Mouse (Mus musculus): Measurements from ENCODE around the gene Trhde.

Gene Trhde

GRCm38 (mm10) chr10:114735111-114735510 is 67.0 kb downstream of the Trhde start:
- no peak for DNase-seq

GRCm38 (mm10) chr10:114725591-114725990 is 76.5 kb downstream of the Trhde start:
- no peak for DNase-seq

DNA sequence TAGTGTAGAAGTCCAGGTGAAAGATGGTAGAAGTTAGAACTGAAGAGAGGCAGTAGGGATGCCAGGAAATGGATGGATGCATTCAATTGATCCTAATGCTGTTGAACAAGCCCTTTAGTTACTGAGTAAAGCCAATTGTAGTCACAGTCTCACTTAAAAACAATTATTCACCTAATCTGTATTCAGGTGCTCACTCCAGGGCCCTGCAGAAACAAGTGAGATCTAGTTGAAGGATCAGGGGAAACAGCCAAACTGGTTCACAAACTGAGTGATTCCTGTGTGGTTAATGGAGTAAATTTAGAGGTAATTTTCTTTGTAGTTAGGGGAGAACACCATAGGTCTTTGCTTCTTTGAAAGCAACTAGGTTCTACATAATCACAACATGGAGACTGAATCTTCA is 100.3 kb downstream of the Trhde start:
- no peak for DNase-seq

DNA sequence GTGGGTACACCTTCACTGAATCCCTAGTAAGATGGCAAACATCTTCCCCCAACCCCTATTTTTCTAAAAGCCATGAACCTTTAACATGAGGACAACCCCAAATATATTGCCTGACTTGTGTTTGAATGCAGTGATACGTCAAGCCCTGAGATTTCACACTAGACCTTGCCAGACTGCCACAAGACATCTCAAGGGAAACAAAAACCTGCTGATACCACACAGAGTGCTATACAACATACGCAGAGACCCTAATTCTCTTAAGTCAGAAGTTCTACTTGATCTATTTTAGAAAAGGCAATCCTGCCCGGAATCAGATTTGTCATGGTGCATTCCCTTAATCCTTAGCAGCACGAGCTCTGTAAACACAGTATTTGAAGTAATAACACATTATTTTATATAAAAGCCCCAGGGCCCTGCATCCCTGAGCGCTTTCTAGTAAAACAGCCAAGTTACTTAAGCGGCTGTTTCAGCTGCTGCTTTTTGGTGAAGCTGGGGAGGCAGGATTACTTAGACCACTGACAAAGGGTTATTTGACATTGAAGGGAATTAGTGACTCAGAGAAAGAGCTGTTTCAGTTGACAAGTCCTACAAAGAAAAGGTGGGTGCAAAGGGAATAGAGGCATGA is 130.2 kb downstream of the Trhde start:
- DNase-seq, result no peak

GRCm38 (mm10) chr10:114593046-114593445 is 209.1 kb downstream of the Trhde start:
- no peak for DNase-seq

GRCm38 (mm10) chr10:114578926-114579325 is 223.2 kb downstream of the Trhde start:
- no peak for DNase-seq

DNA sequence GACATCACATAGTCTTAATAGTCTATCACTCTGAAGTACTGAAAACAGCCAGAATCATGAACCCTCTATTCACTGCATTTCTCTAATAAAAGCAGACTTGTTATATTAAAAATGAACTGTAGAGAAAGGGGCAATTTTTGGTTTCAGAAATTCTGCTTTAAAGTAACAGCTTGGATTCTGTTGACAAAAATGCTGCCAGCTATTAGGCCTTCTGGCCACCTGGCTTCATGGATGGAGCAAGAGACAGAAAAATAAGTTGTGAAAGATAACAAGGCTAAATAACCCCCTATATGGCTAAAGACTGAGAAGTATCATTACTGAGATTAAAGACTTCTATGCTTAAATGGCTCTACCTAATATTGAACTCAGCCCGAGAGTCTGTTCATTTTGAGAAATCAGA is 234.2 kb downstream of the Trhde start:
- DNase-seq, result no peak

DNA sequence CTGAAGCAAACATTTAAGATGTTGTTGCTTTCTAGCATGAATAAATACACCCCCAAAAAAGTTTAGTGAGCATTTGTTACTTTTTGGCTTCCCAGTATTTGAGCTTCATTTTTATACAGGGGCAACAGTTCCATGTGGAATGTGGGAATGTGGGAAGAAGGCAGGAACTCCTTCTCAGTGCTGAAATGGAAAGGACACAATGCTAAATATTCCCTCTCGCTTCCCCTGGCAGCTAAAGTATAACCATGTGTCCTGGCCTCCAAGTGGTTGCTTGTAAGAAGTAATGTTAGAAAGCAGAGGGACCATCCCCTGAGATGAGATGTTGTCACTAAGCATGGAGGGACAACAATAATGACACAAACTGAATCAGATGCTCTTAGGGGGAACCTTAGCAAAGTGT is 292.9 kb downstream of the Trhde start:
- DNase-seq, result no peak

DNA sequence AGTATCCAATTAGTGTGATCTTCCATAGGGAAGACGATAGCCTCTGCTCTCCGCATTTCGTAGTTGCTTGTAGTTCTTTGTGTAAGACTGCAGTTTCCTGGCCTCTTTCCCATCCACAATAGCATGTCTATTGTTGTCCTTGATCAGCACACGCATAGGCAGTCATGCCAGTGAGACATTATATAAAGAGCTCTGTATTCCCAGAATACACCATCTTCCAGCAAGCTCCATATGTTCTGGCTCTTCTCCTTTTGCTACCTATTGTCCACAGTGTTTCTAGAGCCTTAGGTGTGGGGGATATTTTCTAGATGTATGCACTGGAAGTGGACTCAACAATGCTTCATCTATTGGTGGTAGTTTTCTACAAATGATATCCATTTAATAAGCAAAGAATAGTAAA is 313.3 kb downstream of the Trhde start:
- no peak for DNase-seq

DNA sequence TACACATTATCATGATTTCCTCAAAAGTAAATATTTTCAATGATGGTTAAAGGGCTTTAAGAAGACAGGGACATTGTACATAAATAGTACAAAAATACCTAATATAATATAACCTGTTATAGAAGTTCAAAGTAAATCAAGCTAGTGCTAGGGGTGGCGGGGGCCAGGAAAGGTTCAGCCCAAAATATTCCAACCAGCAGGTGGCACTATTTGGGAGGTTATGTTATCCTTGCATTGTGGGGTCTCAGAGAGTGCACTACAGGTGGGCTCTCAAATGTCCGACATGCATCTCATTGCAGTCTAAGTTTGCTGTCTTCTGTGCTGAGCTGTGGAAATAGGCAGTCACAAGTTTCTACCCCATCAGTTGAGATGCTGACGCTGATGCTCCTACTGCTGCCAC is 346.5 kb downstream of the Trhde start:
- no peak for DNase-seq

GRCm38 (mm10) chr10:114448116-114448515 is 354.0 kb downstream of the Trhde start:
- DNase-seq, result no peak

GRCm38 (mm10) chr10:114418956-114419530 is 383.1 kb downstream of the Trhde start:
- DNase-seq, result no peak

- no peak for DNase-seq
These were observed 386.4 kb downstream of the Trhde start for GRCm38 (mm10) chr10:114415717-114416116.

DNA sequence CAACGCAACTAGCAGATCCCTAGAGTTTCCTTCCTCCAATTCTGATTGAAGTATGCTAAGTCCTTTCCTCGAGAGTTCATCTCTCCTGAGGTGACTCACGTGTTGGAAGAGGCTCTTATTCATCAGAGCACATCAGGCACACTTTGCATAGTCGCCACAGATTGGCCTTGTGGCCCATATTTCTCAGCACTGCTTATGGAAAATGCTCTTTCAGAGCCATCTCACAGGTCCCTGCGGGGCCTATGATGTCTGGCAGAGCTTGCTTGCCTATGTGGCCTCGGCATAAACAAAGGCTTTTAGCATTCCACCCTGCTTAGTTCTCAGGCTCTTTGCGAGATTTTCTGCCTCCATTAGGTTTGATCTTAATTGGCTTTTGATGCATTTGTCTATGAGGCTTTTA is 396.8 kb downstream of the Trhde start:
- DNase-seq, result no peak

GRCm38 (mm10) chr10:114403795-114404194 is 398.3 kb downstream of the Trhde start:
- DNase-seq, result no peak

DNA sequence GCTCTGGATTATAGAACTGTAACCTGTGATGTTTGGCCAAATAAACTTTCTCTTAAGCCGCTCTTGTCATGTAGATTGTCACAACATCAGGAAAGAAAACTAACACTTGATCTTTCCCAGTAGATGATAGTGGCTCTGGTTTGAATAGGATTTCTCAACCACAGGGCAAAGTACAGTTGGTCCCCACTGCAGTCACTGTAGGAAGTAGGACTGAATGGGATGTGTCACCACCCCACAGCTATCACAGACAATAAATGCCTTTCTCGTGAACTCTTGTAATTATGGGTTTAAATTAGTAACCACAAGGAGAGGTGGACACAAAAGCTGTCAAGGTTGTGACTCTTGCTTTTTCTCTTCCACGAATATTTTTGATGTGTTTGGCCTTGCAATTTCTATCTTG is 431.3 kb downstream of the Trhde start:
- no peak for DNase-seq

DNA sequence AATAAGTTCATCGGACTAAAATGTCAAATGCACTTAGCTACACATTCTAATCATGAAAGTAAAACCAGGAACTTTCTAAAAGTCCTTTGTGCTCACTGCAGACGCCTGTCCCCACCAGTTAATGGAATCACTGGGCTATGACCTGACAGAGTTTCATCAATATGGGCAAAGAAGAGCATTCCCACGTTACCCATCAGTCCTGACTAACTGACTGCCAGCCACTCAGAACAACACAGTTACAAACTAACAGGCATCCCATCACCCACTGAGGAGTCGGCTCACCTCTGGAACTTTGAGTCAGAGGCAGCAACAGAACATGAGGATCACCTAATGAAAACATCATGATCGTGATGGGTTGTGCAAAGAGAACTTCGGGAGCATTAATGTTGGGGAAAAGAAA is 438.7 kb downstream of the Trhde start:
- DNase-seq, result no peak

GRCm38 (mm10) chr10:114362631-114363030 is 439.5 kb downstream of the Trhde start:
- no peak for DNase-seq

Data from spleen, adult 18-20 months (tissue).